Comparison of ENCODE assay signal across 14 mouse cellular contexts in genomic region chr13:57431815-57432214, GRCm38 (mm10).
"Had no signal": no experiment of that assay in that cellular context is flagged by ENCODE, and none has a peak within 500 bp of the region (broad histone marks: within the 10 kb centered on the region; RNA-seq: fewer than 3 reads in every experiment).

No protein-coding gene starts in this region.

- DNase-seq: kidney, adult 2 months; kidney, postnatal 14 days; layer of hippocampus, postnatal 36 days; left cerebral cortex, postnatal 4 days; midbrain, embryonic 14.5 days; thymus, adult 2 months; thymus, postnatal 25 days had no signal

- H3K4me3 ChIP-seq: kidney, embryonic 15.5 days; limb, embryonic 13.5 days; liver, embryonic 15.5 days; lung, embryonic 15.5 days; neural tube, embryonic 12.5 days had no signal

- H3K4me2 ChIP-seq: kidney, embryonic 15.5 days; limb, embryonic 13.5 days; liver, embryonic 15.5 days; lung, embryonic 15.5 days; neural tube, embryonic 12.5 days had no signal

- H3K36me3 ChIP-seq: kidney, embryonic 15.5 days; limb, embryonic 13.5 days; liver, embryonic 15.5 days; lung, embryonic 15.5 days; neural tube, embryonic 12.5 days had no signal

- H3K27ac ChIP-seq: kidney, embryonic 15.5 days; limb, embryonic 13.5 days; liver, embryonic 15.5 days; lung, embryonic 15.5 days; neural tube, embryonic 12.5 days; stomach, postnatal 0 days had no signal

- H3K9ac ChIP-seq: kidney, embryonic 15.5 days; limb, embryonic 13.5 days; liver, embryonic 15.5 days; lung, embryonic 15.5 days; neural tube, embryonic 12.5 days had no signal

- H3K4me1 ChIP-seq: kidney, embryonic 15.5 days; liver, embryonic 15.5 days; lung, embryonic 15.5 days; neural tube, embryonic 12.5 days had no signal

- H3K9me3 ChIP-seq: kidney, embryonic 15.5 days; liver, embryonic 15.5 days; lung, embryonic 15.5 days had no signal

- H3K27me3 ChIP-seq: kidney, embryonic 15.5 days; liver, embryonic 15.5 days; lung, embryonic 15.5 days; neural tube, embryonic 12.5 days had no signal

- ATAC-seq: intestine, embryonic 16.5 days had no signal
